Mouse (Mus musculus) adrenal gland, postnatal 14 days (tissue): Measurements from ENCODE around the gene Rasgrf2. TPM values are rescaled to one million over a fixed set of nuclear protein-coding genes. Genes with fewer than 3 reads are reported as not detected.
"Not testable (repeated sequence)": the region's sequence is repeated elsewhere in the genome, so short reads cannot be mapped to it uniquely, and the experiment has no call there.

Source experiments
- DNase-seq: peaks from one replicate; pipeline ENCODE4 v3.0.0; 2021; ENCODE audit warnings: mixed read lengths
- long read RNA-seq, 2 experiments: library from polyadenylated mRNA; stranded (forward); transcript quantifications; one replicate each; pipeline ENCODE4 v2.0.0; 2021
- total RNA-seq: library from RNA; stranded (reverse); gene quantifications from 2 replicates; pipeline ENCODE4 v1.2.3, GENCODE M21; 2021

The Rasgrf2 gene
- 1.3 and 2.3 TPM in 2 replicates for total RNA-seq
- long read RNA-seq, experiment 1: 0 reads
- long read RNA-seq, experiment 2, partial matches to known transcripts: 0 of 2 reads
- long read RNA-seq, experiment 2, other reads (novel, unspliced or antisense): 2 of 2 reads

GRCm38 (mm10) chr13:92131384-92132150, at the start of gene Rasgrf2:
Gene Rasgrf2, minus strand, starts transcription at chr13:92131656.
- DNase-seq: peak; percentile 48

- not testable (repeated sequence) for DNase-seq
These were observed 41.2 kb upstream of the Rasgrf2 start for GRCm38 (mm10) chr13:92172686-92173085.

DNA sequence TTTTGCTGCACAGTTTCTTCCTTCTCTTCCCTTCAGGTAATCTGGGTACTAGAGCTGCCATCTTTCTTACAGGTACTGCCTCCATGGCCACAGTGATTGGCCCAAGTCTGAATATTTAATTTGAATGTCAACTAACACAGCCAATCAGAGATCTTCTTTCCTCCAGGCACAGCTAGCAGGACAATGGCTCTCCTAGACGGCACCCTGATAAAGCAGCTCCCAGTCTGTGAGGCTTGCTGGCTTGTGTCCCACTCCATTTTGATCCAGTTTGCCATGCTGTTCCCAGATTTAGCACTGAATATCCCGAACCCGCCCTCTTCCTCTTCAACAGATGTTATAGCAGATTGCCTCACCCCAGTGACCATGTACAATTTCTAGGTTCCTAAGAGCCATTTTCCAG, 19.1 kb upstream of the Rasgrf2 start:
- no peak for DNase-seq

DNA sequence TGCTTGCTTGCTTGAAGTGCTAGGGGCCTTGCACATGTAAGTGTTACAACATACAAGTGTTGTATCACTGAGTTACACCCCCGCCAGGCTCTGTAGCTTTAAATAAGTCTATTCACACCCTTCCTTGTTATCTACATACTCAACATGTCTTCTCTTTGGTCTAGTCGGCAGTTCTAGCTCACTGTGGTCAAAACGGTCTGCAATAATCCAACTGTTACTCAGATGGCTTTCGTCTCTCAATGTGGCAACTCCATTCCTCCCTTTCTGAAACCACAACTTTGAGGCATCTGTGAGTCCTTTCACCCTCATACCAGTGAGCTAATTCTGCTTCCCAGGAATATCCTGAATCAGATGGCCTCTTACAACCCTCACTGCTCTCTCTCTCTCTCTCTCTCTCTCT, 17.4 kb upstream of the Rasgrf2 start:
- DNase-seq: no peak

- no peak for DNase-seq
These were observed 3.3 kb upstream of the Rasgrf2 start for GRCm38 (mm10) chr13:92134792-92135191.

DNA sequence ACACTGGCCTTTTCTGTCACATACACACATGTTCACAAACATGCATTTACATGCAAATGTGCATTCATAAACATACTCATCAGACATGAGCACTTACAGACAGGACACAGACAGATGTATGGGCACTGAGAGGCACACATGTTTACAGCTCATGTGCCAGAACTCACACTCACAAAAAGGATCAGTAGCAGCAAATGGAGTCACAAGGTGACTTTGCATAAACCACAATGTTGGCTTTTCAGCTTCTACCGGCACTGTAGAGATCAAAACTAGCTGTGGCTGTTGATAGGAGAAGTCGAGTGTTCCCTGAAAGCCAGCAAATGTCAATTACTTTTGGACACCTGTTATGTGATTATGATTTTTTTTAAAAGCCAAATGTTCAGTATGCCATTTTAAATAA, 1.1 kb upstream of the Rasgrf2 start:
- DNase-seq: no peak

GRCm38 (mm10) chr13:92130994-92131383, 467 bp downstream of the Rasgrf2 start:
- DNase-seq: peak; percentile 11

DNA sequence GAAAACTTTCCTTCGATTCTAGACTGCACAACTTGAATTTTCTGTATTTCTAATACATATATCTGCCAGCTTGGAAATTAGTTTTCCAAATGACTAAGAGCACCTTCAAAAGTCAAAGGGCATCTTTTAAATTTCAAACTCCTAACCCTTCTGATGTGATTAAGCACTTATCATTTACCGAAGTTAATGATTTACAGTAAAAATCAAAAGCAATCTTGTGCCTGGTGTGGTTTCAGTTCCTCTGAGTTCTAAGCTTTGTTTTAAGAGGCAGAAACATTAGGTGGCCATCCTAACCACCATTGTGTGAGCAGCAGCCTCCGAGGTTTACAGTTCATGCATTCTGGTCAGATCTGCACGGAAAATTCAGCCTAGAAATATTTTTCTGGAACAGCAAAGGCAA, 1.6 kb downstream of the Rasgrf2 start:
- DNase-seq: no peak

- peak; percentile 13 for DNase-seq
These were observed 5.6 kb downstream of the Rasgrf2 start for GRCm38 (mm10) chr13:92125902-92126301.

GRCm38 (mm10) chr13:92119623-92120022, 11.8 kb downstream of the Rasgrf2 start:
- peak; percentile 30 for DNase-seq

DNA sequence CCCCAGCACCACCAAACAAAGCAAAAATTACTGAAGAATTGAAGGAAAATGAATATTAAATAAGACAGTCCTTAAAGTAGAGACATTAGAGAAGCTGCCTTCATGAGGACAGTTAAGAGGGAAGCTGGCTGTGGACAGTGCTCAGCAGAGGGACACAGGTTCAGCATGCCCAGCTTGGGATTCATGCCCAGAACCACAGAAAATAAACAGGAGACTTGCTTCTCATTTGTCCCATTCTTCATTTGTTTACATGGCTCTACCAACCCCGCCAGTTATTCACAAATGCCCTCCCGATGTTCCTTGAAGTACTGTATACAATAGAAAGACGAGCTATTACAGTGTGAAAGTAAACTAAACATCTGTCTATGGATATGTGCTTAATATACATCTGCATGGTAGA, 17.4 kb downstream of the Rasgrf2 start:
- no peak for DNase-seq

DNA sequence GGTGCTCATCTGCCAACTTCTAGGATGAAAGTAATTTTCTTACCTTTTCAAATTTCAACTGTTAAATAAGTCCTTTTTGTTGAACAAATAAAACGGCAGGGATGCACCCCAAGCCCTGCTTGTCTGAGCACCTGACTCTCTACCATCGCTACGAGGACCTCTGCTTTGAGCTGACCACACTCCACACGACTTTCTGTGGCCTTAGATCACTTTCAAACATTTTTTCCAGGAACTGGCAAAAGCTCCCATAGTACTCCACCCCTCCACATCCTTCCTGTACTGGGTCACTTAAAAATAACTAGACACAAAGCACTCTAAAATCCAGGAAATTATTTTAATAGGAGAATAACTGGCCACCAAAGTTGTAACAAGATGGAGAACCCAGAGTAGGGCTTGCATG, 23.2 kb downstream of the Rasgrf2 start:
- DNase-seq: no peak

GRCm38 (mm10) chr13:92104259-92104658, 27.2 kb downstream of the Rasgrf2 start:
- DNase-seq: no peak

DNA sequence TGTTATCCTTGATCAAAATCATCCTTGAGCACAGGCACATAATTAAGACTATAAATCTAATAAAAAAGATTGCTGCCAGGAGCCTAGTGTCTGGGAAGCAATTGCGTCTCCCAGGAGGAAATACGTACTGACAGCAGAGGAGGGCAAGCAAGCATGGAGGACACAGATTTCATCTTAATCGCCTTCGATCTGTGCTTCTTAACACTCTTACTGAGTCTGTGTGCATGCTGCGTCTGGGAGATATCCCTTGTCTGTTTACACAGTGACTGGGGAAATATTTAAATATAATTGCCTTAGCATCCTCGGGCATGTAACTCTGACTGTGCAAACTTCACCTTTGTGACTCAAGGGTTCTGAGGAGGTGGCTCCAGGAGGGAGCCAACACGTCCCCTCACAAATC, 33.0 kb downstream of the Rasgrf2 start:
- no peak for DNase-seq

DNA sequence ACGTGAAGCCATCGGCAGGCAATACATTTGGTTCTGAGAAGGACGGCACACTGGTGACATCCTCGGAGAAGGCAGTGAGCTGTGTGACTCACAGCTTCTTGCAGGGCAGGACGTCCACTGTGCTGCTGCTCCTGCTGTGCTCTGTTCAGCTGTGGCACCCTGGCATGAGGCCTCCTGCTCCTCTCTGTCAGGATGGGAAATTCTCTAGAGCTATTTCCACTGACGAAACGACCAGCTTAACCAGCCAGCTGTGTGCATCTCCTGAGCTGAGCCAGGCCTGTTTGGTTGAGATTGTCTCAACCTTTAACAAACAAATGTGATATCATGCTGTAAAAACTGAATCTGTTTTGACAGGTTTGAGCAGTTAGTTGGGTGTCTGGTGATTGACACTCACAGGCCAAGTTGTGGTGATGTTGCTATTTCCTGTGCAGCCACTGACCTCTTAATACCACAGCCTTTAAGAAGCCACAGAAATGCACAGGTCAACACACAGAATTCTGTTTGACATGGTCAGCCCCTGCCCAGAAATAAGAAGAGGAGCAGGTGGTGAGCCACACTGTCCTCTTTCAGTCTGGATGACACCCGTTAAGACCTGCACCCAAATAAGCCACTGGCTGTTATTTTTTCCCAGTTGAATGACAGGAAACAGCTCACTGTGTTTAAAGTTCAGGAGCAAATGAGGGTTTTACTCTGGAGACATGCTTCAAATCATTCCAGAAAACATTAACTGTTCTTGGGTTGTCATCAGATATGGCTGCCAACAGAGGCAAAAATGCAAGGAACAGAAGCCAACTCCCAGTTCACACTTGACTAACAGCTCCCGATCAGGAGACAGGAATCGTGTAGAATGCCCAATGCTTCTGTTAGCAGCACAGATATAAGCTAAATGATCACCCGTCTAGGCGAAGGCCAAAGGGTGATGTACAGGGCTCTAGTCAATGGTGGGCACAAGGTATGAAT, 36.0 kb downstream of the Rasgrf2 start:
- DNase-seq: no peak

GRCm38 (mm10) chr13:92093712-92094290, 37.7 kb downstream of the Rasgrf2 start:
- DNase-seq: no peak

DNA sequence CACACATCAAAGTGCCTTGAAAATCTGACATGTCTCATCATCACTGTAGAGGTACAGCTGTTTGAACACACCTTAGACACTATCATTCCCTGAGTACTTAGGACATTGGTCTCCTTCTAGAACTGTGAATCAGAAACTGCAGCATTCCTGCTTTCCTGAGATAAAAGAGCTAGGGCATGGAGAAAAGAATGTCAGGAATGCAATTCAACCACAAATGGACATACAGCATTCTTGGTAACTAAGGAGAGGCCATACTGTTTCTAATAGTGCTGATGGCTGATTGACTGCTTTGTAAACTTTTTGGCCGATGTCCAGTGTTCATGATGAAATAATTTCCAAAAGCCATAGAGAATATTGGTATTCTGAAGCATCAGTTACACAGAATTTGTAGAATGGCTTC, 58.3 kb downstream of the Rasgrf2 start:
- DNase-seq: peak; percentile 3

GRCm38 (mm10) chr13:92068651-92069050, 62.8 kb downstream of the Rasgrf2 start:
- DNase-seq: no peak

DNA sequence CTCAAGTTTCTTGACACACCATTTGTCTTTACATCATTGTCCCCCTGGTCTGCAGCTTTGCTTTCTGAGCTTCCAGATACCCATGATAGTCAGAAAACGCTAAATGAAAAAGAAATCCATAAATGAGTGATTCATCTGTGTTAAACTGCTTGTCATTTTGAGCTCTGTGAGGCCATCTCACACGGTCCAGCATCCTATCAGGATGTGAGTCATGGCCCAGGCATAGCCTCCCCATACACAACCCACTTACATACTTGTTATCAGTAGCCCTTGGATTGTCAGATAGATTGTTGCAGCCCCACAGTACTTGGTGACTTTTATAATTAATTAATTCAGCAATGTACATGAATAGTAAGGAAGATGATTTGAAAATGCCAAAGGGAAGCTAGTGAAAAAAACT, 63.6 kb downstream of the Rasgrf2 start:
- no peak for DNase-seq

- DNase-seq: no peak
These were observed 77.7 kb downstream of the Rasgrf2 start for GRCm38 (mm10) chr13:92053748-92054147.

- DNase-seq: no peak
These were observed 78.5 kb downstream of the Rasgrf2 start for GRCm38 (mm10) chr13:92053001-92053400.

- DNase-seq: no peak
These were observed 80.2 kb downstream of the Rasgrf2 start for GRCm38 (mm10) chr13:92051216-92051615.
